Mouse (Mus musculus): ENCODE data around the gene Spred2. TPM values are rescaled to one million over a fixed set of nuclear protein-coding genes. Genes with fewer than 3 reads are reported as not detected.
A peak's percentile ranks its signal among the peaks of the same experiment; 100 is the strongest.

Spred2 gene
- 6.9 and 7.3 TPM in 2 replicates for polyA plus RNA-seq (2015; fragmentation: Nextera tagmentation; extraction: Ambion mirVana)

GRCm38 (mm10) chr11:19923888-19924756, at the start of gene Spred2:
Spred2 (plus strand) TSS chr11:19924375.
- Histone ChIP-seq H3K27me3 (no peaks in the 10 kb centered on the region), H3K9ac (peak within 1 kb of the TSS; percentile 95), H3K4me2 (peak within 1 kb of the TSS; percentile 64), H3K36me3 (no peaks in the 10 kb centered on the region), H3K4me1 (replicated peaks) (peaks cover 32% of the 10 kb centered on the region), H3K9me3 (no peaks in the 10 kb centered on the region), H3K27ac (replicated peaks) (peak within 1 kb of the TSS; percentile 96), H3K4me3 (peak within 1 kb of the TSS; percentile 86)
- peak; percentile 72 for ATAC-seq (ENCODE audit: low FRiP score, low read depth)
- under 1% methylated on average over 49 of the region's 57 CpGs for WGBS

DNA sequence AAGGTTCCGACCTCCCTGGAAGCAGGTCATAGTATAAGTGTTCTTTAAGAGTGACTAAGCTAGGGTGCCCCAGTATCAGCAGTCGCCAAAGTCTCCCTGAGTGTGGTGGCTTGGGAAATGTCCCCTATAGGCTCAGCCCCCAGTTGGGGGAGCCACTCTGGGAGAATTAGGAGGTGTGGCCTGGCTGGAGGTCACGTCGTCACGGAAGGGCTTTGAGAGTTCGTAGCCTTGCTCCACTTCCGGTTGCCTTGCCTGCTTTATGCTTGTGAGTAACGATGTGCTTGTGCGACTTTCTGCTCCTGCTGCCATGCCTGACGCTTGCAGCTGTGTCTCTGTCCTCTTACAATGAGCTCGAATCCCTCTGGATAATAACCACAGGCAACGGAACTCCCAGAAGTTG, 48.6 kb upstream of the Spred2 start:
- H3K4me2 ChIP-seq = no peak overlapping the region
- ATAC-seq (ENCODE audit: low FRiP score, low read depth) = no peak
- WGBS = 39% methylated on average over 12 of the region's 12 CpGs

DNA sequence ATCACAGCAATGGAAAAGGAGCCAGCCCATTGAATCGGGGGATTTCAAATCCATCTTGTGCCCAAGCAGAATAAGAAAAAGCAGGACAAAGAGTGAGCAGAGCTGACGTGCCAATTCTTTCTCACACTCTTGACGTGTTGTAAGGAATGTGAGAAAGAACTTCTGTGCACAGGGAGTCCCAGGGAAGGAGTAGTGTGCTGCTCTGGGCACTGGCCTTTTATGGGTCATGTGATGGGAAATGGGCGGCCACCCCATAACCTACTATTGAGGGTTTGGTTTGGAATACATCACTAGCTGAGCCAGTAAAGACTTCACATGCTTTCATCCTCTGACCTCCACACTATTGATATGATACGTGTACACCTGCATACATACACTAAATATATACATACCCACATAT, 48.2 kb upstream of the Spred2 start:
- 52% methylated on average over 5 of the region's 5 CpGs for WGBS
- H3K27ac ChIP-seq (replicated peaks) = no peak overlapping the region
- H3K9me3 ChIP-seq = no peaks in the 10 kb centered on the region
- H3K36me3 ChIP-seq = no peaks in the 10 kb centered on the region
- no peaks in the 10 kb centered on the region for H3K27me3 ChIP-seq
- H3K4me1 ChIP-seq (replicated peaks) = no peaks in the 10 kb centered on the region
- H3K4me3 ChIP-seq = no peak overlapping the region
- no peak overlapping the region for H3K9ac ChIP-seq
- H3K4me2 ChIP-seq = no peak overlapping the region
- ATAC-seq (ENCODE audit: low FRiP score, low read depth) = no peak

More for the DNA sequence above, 48.6 kb upstream of the Spred2 start:
- H3K9me3 ChIP-seq = no peaks in the 10 kb centered on the region
- no peak overlapping the region for H3K9ac ChIP-seq
- no peaks in the 10 kb centered on the region for H3K27me3 ChIP-seq
- no peak overlapping the region for H3K4me3 ChIP-seq
- no peak overlapping the region for H3K27ac ChIP-seq (replicated peaks)
- H3K4me1 ChIP-seq (replicated peaks) = no peaks in the 10 kb centered on the region
- H3K36me3 ChIP-seq = no peaks in the 10 kb centered on the region

DNA sequence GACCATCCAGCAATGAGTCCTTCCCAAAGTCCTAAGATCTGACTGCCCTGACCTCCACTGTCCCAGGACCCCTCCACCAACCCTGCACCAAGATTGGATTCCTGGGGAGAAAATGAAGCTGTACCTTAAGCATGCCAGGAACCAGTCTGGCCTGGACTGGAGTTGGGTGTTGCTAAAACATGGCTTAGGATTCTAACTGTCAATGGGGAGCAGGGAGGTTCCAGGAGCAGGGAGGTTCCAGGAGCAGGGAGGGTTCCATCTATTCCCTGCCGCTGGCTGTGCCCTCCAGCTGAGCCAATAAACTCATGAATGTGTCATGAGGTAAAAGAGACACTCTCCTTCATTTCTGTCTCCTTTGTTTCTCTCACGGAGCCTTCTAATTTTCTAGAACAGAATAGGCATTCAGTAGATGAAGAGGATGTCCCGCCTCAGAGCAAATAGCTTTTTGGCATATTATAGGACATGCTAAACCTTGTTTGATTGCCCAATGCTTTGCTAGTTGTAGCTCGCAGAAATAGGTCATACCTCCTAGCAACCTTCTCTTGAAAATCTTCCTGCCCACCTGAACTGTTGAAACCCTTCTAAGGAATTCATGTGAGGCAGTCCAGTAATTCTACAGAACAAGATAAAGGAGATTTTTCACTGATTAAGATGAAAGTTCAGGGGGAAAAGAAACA, 46.8 kb upstream of the Spred2 start:
- H3K4me1 ChIP-seq (replicated peaks) = no peaks in the 10 kb centered on the region
- H3K36me3 ChIP-seq = no peaks in the 10 kb centered on the region
- H3K27ac ChIP-seq (replicated peaks) = no peak overlapping the region
- H3K27me3 ChIP-seq = no peaks in the 10 kb centered on the region
- 40% methylated on average over 4 of the region's 4 CpGs for WGBS
- ATAC-seq (ENCODE audit: low FRiP score, low read depth) = no peak
- no peak overlapping the region for H3K4me3 ChIP-seq
- H3K9ac ChIP-seq = no peak overlapping the region
- no peaks in the 10 kb centered on the region for H3K9me3 ChIP-seq
- H3K4me2 ChIP-seq = no peak overlapping the region

DNA sequence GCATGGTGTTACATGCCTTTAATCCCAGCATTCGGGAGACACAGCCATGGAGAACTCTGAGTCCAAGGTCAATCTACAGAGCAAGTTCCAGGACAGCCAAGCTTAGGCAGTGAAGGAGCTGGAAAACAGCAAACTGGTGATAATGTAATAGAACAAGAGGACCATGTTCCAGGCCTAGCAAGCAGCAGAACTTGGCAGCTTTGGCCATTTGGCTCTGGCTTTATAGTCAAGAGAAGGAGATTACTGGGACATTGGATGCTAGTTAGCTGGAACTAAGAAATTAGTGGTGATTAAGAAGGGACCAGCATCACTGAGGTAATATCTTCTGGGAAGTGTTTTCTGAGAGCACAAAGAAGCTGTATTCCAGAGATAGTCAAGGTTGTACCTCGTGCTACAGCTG, 42.8 kb upstream of the Spred2 start:
- Histone ChIP-seq H3K36me3 (no peaks in the 10 kb centered on the region), H3K9ac (no peak overlapping the region), H3K27ac (replicated peaks) (no peak overlapping the region), H3K27me3 (no peaks in the 10 kb centered on the region), H3K9me3 (no peaks in the 10 kb centered on the region), H3K4me2 (no peak overlapping the region), H3K4me3 (no peak overlapping the region), H3K4me1 (replicated peaks) (no peaks in the 10 kb centered on the region)
- ATAC-seq (ENCODE audit: low FRiP score, low read depth) = no peak
- 86% methylated on average over 2 of the region's 2 CpGs for WGBS

GRCm38 (mm10) chr11:19890700-19891406, 33.3 kb upstream of the Spred2 start:
- Histone ChIP-seq H3K9me3 (no peaks in the 10 kb centered on the region), H3K4me1 (replicated peaks) (no peaks in the 10 kb centered on the region), H3K27ac (replicated peaks) (no peak overlapping the region), H3K4me3 (no peak overlapping the region), H3K27me3 (no peaks in the 10 kb centered on the region), H3K9ac (no peak overlapping the region), H3K36me3 (no peaks in the 10 kb centered on the region), H3K4me2 (no peak overlapping the region)
- ATAC-seq (ENCODE audit: low FRiP score, low read depth) = no peak
- 68% methylated on average over 6 of the region's 6 CpGs for WGBS

DNA sequence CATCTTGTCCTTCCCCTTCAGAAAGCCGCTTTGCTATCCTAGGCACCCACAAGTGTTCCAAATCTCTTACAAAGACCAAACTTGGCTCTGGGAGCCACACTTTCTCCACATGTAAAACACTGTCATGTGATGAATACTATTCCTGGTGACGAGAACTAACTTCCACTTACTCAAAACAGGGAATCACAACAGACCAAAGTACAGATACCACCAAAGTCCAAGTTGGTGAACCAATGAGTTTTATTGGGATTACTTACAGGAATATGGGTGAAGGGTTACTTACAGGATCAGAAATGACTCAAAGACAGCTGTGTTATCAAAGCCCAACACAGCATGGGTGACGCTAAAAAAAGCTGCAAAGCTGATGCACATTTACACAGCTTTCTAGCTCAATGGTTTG, 30.9 kb upstream of the Spred2 start:
- no peak overlapping the region for H3K27ac ChIP-seq (replicated peaks)
- no peaks in the 10 kb centered on the region for H3K4me1 ChIP-seq (replicated peaks)
- H3K9ac ChIP-seq = no peak overlapping the region
- no peaks in the 10 kb centered on the region for H3K36me3 ChIP-seq
- H3K27me3 ChIP-seq = no peaks in the 10 kb centered on the region
- ATAC-seq (ENCODE audit: low FRiP score, low read depth) = no peak
- WGBS = 89% methylated on average over 3 of the region's 3 CpGs
- no peak overlapping the region for H3K4me3 ChIP-seq
- H3K9me3 ChIP-seq = no peaks in the 10 kb centered on the region
- H3K4me2 ChIP-seq = no peak overlapping the region

DNA sequence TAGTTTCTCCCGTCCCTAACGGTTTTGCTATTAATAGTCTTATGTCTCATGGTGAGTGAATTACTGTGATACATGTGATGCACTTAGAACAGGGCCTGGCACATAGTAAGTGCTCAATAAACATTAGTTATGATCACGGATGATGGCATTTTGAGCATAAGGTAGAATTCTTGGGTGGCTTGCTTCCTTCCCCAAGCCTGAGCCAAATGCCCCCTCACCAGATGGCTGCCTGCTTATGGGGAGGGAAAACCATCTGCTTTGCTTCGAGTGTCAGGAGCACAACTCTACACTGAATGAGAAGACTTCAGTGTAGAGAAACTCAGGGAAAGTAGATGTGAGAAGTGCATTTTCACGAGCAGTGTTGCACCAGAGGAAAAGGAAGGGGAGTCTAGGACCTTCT, 24.6 kb upstream of the Spred2 start:
- no peak overlapping the region for H3K4me3 ChIP-seq
- no peaks in the 10 kb centered on the region for H3K27me3 ChIP-seq
- H3K4me2 ChIP-seq = no peak overlapping the region
- no peaks in the 10 kb centered on the region for H3K36me3 ChIP-seq
- H3K9me3 ChIP-seq = 0 out of 2 replicates have a peak, but pooled peaks cover 4% of the 10 kb centered on the region
- ATAC-seq (ENCODE audit: low FRiP score, low read depth) = no peak
- no peaks in the 10 kb centered on the region for H3K4me1 ChIP-seq (replicated peaks)
- H3K9ac ChIP-seq = no peak overlapping the region
- no peak overlapping the region for H3K27ac ChIP-seq (replicated peaks)
- 72% methylated on average over 5 of the region's 5 CpGs for WGBS

DNA sequence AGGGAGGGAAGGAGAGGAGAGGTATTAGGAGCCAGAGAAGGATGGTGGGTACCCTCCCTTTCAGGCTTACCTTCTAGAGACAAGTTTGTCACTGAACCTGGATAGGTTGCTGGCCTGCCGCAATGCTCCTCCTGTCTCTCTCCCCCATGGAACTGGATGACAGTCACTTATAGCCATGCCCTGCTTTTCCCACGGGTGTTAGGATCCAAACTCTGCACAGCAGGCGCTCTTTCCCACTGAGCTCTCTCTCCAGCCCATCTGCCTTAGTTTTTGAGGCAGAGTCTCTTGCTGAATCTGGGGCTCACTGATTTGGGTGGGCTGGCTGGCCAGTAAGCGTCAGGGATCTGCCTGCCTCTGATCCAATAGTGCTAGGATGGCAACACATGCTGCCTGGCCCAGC, 23.5 kb upstream of the Spred2 start:
- H3K4me1 ChIP-seq (replicated peaks) = no peaks in the 10 kb centered on the region
- H3K36me3 ChIP-seq = no peaks in the 10 kb centered on the region
- no peaks in the 10 kb centered on the region for H3K27me3 ChIP-seq
- no peak overlapping the region for H3K4me2 ChIP-seq
- 65% methylated on average over 4 of the region's 4 CpGs for WGBS
- no peak overlapping the region for H3K4me3 ChIP-seq
- H3K9ac ChIP-seq = no peak overlapping the region
- peaks cover 4% of the 10 kb centered on the region; the same call in 1 of the 2 replicates for H3K9me3 ChIP-seq
- H3K27ac ChIP-seq (replicated peaks) = no peak overlapping the region
- no peak for ATAC-seq (ENCODE audit: low FRiP score, low read depth)

GRCm38 (mm10) chr11:19911216-19911615, 13.0 kb upstream of the Spred2 start:
- H3K27me3 ChIP-seq = no peaks in the 10 kb centered on the region
- no peak overlapping the region for H3K27ac ChIP-seq (replicated peaks)
- peaks cover 16% of the 10 kb centered on the region; the same call in 1 of the 2 replicates for H3K9me3 ChIP-seq
- H3K9ac ChIP-seq = no peak overlapping the region
- no peak overlapping the region for H3K4me2 ChIP-seq
- H3K4me3 ChIP-seq = no peak overlapping the region
- 94% methylated on average over 3 of the region's 3 CpGs for WGBS
- H3K36me3 ChIP-seq = no peaks in the 10 kb centered on the region
- no peak for ATAC-seq (ENCODE audit: low FRiP score, low read depth)
- H3K4me1 ChIP-seq (replicated peaks) = no peaks in the 10 kb centered on the region

GRCm38 (mm10) chr11:19912179-19912578, 12.0 kb upstream of the Spred2 start:
- Histone ChIP-seq H3K36me3 (no peaks in the 10 kb centered on the region), H3K27ac (replicated peaks) (no peak overlapping the region), H3K4me1 (replicated peaks) (no peaks in the 10 kb centered on the region), H3K9me3 (peaks cover 13% of the 10 kb centered on the region; the same call in 1 of the 2 replicates), H3K4me2 (no peak overlapping the region), H3K4me3 (no peak overlapping the region), H3K27me3 (no peaks in the 10 kb centered on the region), H3K9ac (no peak overlapping the region)
- WGBS = 93% methylated on average over 6 of the region's 6 CpGs
- ATAC-seq (ENCODE audit: low FRiP score, low read depth) = no peak

GRCm38 (mm10) chr11:19912661-19913060, 11.5 kb upstream of the Spred2 start:
- Histone ChIP-seq H3K27me3 (no peaks in the 10 kb centered on the region), H3K4me1 (replicated peaks) (no peaks in the 10 kb centered on the region), H3K36me3 (no peaks in the 10 kb centered on the region), H3K4me3 (no peak overlapping the region), H3K4me2 (no peak overlapping the region), H3K9me3 (peaks cover 12% of the 10 kb centered on the region; the same call in 1 of the 2 replicates), H3K9ac (no peak overlapping the region), H3K27ac (replicated peaks) (no peak overlapping the region)
- no peak for ATAC-seq (ENCODE audit: low FRiP score, low read depth)
- 95% methylated on average over 5 of the region's 5 CpGs for WGBS

All from hindbrain, embryonic 15.5 days (tissue).